Mouse (Mus musculus) spleen, adult 2 months (tissue): ENCODE measurements around the gene Tmx4.

ENCODE experiments used
- CTCF ChIP-seq: fragments of 200-500 bp; IDR thresholded peaks from 2 replicates; pipeline ENCODE4 v1.5.1; 2011; ENCODE audit warnings: mild to moderate bottlenecking, inconsistent platforms; ENCODE audit not compliant: insufficient read depth, insufficient read length, insufficient replicate concordance; ENCODE audit errors: extremely low read depth
- POLR2A ChIP-seq: fragments of 200-500 bp; IDR thresholded peaks from 2 replicates; pipeline ENCODE4 v1.6.1; 2011; ENCODE audit warnings: low read depth, low read length, inconsistent platforms

DNA sequence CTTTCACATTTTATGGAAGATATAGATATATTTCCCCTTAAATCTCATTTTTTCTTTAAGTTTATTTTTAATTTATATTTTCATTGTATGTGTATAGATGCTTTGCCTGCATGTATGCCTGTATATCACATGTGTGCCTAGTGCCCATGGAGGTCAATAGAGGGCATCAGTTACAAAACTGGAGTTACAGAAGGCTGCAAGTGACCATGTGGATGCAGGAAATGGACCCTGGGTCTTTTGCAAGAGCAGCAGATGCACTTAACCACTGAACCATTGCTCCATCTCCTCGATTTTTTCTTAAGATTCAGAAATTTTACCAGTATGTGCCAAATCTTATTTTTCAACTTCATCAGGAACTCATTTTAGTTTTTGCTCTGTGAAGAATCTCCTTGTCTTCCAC, 48.2 kb upstream of the Tmx4 start:
- TF ChIP-seq POLR2A: no peak
- no peak for TF ChIP-seq CTCF
